Mouse (Mus musculus) layer of hippocampus, adult 11-12 months (tissue): ENCODE measurements at regions not wholly inside any gene's neighbourhood (a gene's known extent, or its start where the extent isn't known, plus 50 kb on each side); places are given as distances from the start of the nearest gene placed in this dataset.

Experiments
- DNase-seq: peaks from one replicate; pipeline ENCODE4 v3.0.0; 2022; ENCODE audit warnings: low spot score

DNA sequence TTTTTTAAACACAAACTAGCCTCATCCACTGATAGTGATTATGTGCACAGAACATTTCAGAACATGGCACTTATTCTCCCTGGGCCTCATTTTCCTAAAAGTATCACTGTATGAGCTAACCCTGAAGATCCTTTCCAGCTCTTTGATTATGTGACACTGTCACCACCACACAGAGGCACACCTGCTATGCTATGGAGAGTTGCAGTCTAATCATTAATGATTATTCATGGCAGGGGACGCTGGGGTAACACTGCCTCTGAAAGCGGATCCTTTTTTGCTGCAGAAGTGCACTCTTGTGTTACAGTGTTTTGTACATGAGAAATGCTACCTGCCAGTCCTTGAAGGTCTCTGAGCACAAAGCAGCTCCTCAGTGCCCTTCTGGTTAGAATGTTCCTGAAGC lies 615.3 kb upstream of the Fbxo33 start:
- DNase-seq: no peak

DNA sequence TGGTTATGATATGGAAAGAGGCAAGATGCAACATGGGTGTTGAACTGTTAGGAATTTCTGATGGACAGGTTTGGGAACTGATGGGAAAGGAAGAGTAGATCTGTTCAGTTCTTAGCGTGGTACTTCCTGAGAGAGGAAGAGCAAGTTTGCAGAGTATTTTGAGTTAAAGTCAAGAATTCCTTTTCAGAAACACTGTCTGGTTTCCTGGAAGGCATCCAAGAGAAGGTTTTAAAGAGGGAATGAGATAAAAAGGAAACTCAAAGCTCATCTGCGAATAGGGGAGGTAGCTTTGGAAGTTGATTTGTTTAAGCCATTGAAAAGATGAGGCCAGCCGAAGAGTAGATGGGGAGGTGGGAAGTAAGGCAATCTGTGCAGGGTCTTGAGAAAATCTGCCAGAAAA lies 603.4 kb upstream of the Fbxo33 start:
- DNase-seq: no peak

DNA sequence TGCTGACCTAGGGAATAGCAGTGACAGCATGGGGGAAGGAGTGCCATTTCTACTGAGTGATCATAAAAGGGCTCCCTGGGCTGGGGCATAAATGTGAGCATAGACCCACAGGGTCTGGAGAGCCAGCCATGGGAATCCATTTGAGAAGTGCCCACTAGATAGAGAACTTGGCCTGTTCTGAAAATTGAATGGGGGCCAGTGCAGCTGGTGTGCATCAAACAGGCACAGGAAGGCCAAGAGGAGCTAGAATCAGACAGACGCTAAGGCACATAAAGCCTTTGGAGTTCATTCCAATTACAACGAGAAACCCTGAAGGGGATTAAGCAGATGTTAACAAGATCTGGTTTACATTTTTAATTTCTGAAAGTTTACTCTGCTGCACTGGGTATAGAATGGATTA lies 602.9 kb upstream of the Fbxo33 start:
- DNase-seq: no peak

GRCm38 (mm10) chr12:59821698-59822097 lies 602.2 kb upstream of the Fbxo33 start:
- no peak for DNase-seq

- peak; percentile 11 for DNase-seq
These were observed 596.4 kb upstream of the Fbxo33 start for GRCm38 (mm10) chr12:59815965-59816364.

- peak; percentile 25 for DNase-seq
These were observed 594.8 kb upstream of the Fbxo33 start for GRCm38 (mm10) chr12:59814356-59814755.

GRCm38 (mm10) chr12:59809224-59809623 lies 589.7 kb upstream of the Fbxo33 start:
- DNase-seq: no peak

- peak; percentile 78 for DNase-seq
These were observed 578.5 kb upstream of the Fbxo33 start for GRCm38 (mm10) chr12:59798051-59798450.

DNA sequence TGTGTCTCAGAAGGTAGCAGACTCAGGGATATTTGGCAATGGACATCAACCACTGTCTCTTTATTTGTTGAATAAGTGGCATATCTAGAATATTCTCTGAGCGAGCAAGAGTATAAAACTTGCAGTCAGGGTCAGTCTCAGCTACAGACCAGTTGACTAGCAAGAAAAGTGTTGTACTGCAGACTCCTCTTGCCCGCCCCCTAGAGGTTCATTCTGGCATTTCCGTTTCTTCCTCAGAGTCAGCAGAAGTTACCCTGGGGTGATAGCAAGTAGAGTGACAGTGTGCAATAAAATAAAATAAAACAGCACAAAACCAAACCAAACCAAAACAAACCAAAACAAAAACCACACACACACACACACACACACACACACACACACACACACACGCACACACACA lies 571.9 kb upstream of the Fbxo33 start:
- DNase-seq: no peak

DNA sequence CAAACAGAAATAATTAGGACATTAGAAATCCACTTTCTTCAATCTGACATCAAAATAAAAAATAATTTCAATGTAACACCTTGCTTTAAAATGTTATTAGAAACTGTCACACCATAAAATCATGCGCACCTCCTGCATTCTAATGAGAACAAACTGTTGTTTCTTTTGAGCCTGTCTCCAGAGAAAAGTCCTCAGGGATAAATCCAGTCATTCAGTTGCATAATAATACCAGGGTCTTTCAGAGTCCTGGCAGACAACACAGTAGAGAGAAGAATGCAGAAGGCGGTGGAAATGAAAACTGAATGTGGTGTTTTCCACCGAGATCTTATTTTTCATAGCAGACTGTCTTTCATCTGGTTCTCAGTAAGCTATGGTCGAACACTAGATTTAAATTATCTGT lies 567.3 kb upstream of the Fbxo33 start:
- DNase-seq: no peak

GRCm38 (mm10) chr12:59770980-59771379 lies 551.5 kb upstream of the Fbxo33 start:
- no peak for DNase-seq

DNA sequence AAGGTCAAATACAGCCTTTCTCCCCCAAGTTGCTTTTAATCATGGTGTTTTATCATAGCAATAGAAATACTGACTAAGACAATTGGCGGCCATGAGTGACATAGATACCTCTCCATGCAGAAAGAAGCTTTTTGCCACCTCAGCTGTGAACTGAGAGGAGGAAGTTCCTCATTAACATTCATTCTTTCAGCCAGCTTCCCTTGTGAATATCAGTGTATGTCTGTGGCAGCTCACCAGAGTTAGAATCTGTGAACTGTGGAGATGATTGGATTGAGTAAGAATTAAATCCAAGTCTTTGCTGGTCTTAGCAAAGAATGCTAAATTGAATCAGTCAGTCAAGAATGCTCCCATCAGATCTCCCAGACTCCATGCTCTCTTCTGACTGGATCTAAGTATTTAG lies 542.7 kb upstream of the Fbxo33 start:
- DNase-seq: no peak

GRCm38 (mm10) chr12:59744768-59745167 lies 525.2 kb upstream of the Fbxo33 start:
- no peak for DNase-seq

GRCm38 (mm10) chr12:59743211-59743610 lies 523.7 kb upstream of the Fbxo33 start:
- DNase-seq: no peak

GRCm38 (mm10) chr12:59724951-59725350 lies 505.4 kb upstream of the Fbxo33 start:
- no peak for DNase-seq

DNA sequence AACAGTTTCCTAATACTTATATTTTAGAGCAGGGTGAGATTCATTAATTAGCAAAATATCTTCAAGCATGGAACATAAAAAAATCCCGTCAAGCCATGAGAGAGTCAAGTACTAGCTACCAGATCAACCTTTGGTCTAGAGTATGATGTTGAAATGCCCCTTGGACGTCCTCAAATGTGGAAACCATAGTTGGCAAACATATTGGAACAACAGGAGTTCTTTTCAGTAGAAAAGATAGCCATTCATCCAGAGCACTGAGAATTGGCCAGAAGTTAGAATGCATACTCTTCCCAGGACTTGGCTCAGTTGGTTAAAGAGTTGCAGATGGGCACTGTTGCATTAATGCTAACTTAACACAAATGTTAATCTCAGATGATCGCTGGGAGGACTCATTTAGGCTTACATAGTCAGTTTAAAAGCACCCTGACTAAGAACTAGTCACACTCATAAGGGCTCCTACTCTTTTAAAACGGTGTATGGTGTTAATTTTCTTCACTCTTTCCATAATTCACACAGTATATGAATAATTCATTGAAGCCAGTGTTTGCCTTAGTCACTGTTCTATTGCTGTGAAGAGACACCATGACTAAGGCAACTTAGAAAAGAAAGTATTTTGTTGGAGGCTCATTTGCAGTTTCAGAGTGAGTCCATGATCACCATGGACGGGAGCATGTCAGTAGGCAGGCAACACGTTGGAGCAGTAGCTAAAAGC lies 503.1 kb upstream of the Fbxo33 start:
- DNase-seq: no peak

GRCm38 (mm10) chr12:59713216-59713615 lies 493.7 kb upstream of the Fbxo33 start:
- DNase-seq: no peak

- no peak for DNase-seq
These were observed 463.7 kb upstream of the Fbxo33 start for GRCm38 (mm10) chr12:59683235-59683634.

- no peak for DNase-seq
These were observed 443.6 kb upstream of the Fbxo33 start for GRCm38 (mm10) chr12:59663161-59663560.

- no peak for DNase-seq
These were observed 411.2 kb upstream of the Fbxo33 start for GRCm38 (mm10) chr12:59630678-59631077.

GRCm38 (mm10) chr12:59623147-59623546 lies 403.6 kb upstream of the Fbxo33 start:
- no peak for DNase-seq

- DNase-seq: no peak
These were observed 401.6 kb upstream of the Fbxo33 start for GRCm38 (mm10) chr12:59621132-59621531.

- DNase-seq: peak; percentile 44
These were observed 400.8 kb upstream of the Fbxo33 start for GRCm38 (mm10) chr12:59620340-59620739.

- no peak for DNase-seq
These were observed 396.6 kb upstream of the Fbxo33 start for GRCm38 (mm10) chr12:59616075-59616474.
